Mouse (Mus musculus): ENCODE measurements around the gene Immp2l. TPM values are rescaled to one million over a fixed set of nuclear protein-coding genes. Genes with fewer than 3 reads are reported as not detected.

Gene Immp2l
- polyA plus RNA-seq, 1 experiment from 2014 or later = 7.4 TPM

- Histone ChIP-seq H3K9ac (no peak overlapping the region), H3K4me1 (replicated peaks; ENCODE audit: control insufficient read depth, insufficient read depth, low read length) (no peaks in the 10 kb centered on the region), H3K27me3 (ENCODE audit: control insufficient read depth, insufficient read depth, low read length) (no peaks in the 10 kb centered on the region), H3K9me3 (ENCODE audit: control insufficient read depth, low read length) (no peaks in the 10 kb centered on the region), H3K27ac (no peak overlapping the region), H3K4me3 (replicated peaks; ENCODE audit: low read length) (no peak overlapping the region), H3K4me2 (replicated peaks) (no peak overlapping the region), H3K36me3 (replicated peaks; ENCODE audit: control insufficient read depth, insufficient read depth) (no peaks in the 10 kb centered on the region)
- 99% methylated on average over 2 of the region's 2 CpGs for WGBS
- ATAC-seq (ENCODE audit: low FRiP score) (no peak), DNase-seq (ENCODE audit: low spot score) (no peak)
These were observed 700.7 kb downstream of the Immp2l start for GRCm38 (mm10) chr12:41724585-41724984.

GRCm38 (mm10) chr12:41726720-41727119, 702.8 kb downstream of the Immp2l start:
- H3K27ac ChIP-seq = no peak overlapping the region
- 85% methylated on average over 1 of the region's 1 CpGs for WGBS

DNA sequence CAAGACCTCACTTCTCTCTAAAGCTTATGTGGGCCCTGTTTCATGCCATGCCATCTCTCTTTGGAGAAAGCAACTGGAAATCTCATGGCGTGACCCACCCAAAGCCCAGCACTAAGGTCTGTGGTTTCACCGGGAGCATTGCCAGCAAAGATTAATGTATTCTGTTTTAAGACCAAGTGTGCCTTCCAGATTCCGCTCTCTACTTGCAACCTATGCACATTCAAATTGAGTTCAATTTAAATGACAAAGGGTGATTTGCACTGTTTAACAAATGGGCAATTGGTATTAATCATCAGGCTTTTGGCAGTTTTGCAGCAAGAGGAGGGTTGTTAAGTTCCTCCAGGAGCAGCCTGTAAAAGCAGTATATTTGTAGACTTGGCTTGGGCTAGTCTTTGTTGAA, 703.3 kb downstream of the Immp2l start:
- Histone ChIP-seq H3K4me2 (replicated peaks) (no peak overlapping the region), H3K36me3 (replicated peaks; ENCODE audit: control insufficient read depth, insufficient read depth) (no peaks in the 10 kb centered on the region), H3K4me3 (replicated peaks; ENCODE audit: low read length) (no peak overlapping the region), H3K27me3 (ENCODE audit: control insufficient read depth, insufficient read depth, low read length) (no peaks in the 10 kb centered on the region), H3K9ac (no peak overlapping the region), H3K9me3 (ENCODE audit: control insufficient read depth, low read length) (no peaks in the 10 kb centered on the region), H3K4me1 (replicated peaks; ENCODE audit: control insufficient read depth, insufficient read depth, low read length) (no peaks in the 10 kb centered on the region), H3K27ac (no peak overlapping the region)
- DNase-seq (ENCODE audit: low spot score) (peak; percentile 30), ATAC-seq (ENCODE audit: low FRiP score) (peak; percentile 89)
- WGBS = 17% methylated on average over 3 of the region's 3 CpGs

More at GRCm38 (mm10) chr12:41726720-41727119, 702.8 kb downstream of the Immp2l start:
- H3K36me3 ChIP-seq (replicated peaks; ENCODE audit: control insufficient read depth, insufficient read depth) = no peaks in the 10 kb centered on the region
- H3K4me2 ChIP-seq (replicated peaks) = no peak overlapping the region
- no peaks in the 10 kb centered on the region for H3K4me1 ChIP-seq (replicated peaks; ENCODE audit: control insufficient read depth, insufficient read depth, low read length)
- no peaks in the 10 kb centered on the region for H3K27me3 ChIP-seq (ENCODE audit: control insufficient read depth, insufficient read depth, low read length)
- ATAC-seq (ENCODE audit: low FRiP score) (no peak), DNase-seq (ENCODE audit: low spot score) (no peak)
- H3K9ac ChIP-seq = no peak overlapping the region
- no peak overlapping the region for H3K4me3 ChIP-seq (replicated peaks; ENCODE audit: low read length)
- H3K9me3 ChIP-seq (ENCODE audit: control insufficient read depth, low read length) = no peaks in the 10 kb centered on the region

DNA sequence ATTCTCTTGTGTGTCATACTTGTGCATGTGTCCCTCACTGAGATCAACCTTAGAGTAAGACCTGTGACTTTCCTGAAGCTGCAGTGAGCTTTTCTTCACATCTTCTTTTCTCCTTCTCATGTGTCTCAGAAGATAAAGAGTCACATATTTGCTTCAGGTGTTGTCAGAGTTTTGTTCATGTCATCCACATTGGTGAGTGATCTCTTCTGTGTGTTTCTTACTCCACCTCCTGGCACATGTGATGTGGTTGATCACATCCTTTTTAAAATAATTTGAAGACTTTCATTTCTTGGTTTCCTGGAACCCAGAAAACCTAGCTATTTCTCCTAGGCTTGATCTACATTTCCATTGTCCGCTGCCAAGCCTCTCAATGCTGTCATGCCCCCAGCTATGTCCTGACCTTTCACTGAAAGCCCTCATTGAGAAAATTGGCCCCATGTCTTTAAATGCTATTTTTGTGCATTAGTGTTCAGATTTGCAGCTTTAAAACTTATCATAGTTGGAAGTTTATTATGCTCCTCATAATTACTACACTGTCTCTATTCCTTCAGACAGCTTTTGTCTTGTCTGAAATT, 704.0 kb downstream of the Immp2l start:
- Histone ChIP-seq H3K27ac (no peak overlapping the region), H3K4me1 (replicated peaks; ENCODE audit: control insufficient read depth, insufficient read depth, low read length) (no peaks in the 10 kb centered on the region), H3K9me3 (ENCODE audit: control insufficient read depth, low read length) (no peaks in the 10 kb centered on the region), H3K9ac (no peak overlapping the region), H3K36me3 (replicated peaks; ENCODE audit: control insufficient read depth, insufficient read depth) (no peaks in the 10 kb centered on the region), H3K4me2 (replicated peaks) (no peak overlapping the region), H3K27me3 (ENCODE audit: control insufficient read depth, insufficient read depth, low read length) (no peaks in the 10 kb centered on the region), H3K4me3 (replicated peaks; ENCODE audit: low read length) (no peak overlapping the region)
- DNase-seq (ENCODE audit: low spot score) (no peak), ATAC-seq (ENCODE audit: low FRiP score) (no peak)
- 63% methylated on average over 1 of the region's 1 CpGs for WGBS

GRCm38 (mm10) chr12:41728467-41728866, 704.6 kb downstream of the Immp2l start:
- ATAC-seq (ENCODE audit: low FRiP score) (no peak), DNase-seq (ENCODE audit: low spot score) (no peak)
- Histone ChIP-seq H3K27me3 (ENCODE audit: control insufficient read depth, insufficient read depth, low read length) (no peaks in the 10 kb centered on the region), H3K4me1 (replicated peaks; ENCODE audit: control insufficient read depth, insufficient read depth, low read length) (no peaks in the 10 kb centered on the region), H3K9ac (no peak overlapping the region), H3K36me3 (replicated peaks; ENCODE audit: control insufficient read depth, insufficient read depth) (no peaks in the 10 kb centered on the region), H3K27ac (no peak overlapping the region), H3K4me2 (replicated peaks) (no peak overlapping the region), H3K4me3 (replicated peaks; ENCODE audit: low read length) (no peak overlapping the region), H3K9me3 (ENCODE audit: control insufficient read depth, low read length) (no peaks in the 10 kb centered on the region)
- WGBS = 86% methylated on average over 1 of the region's 1 CpGs

GRCm38 (mm10) chr12:41729780-41730179, 705.9 kb downstream of the Immp2l start:
- no peaks in the 10 kb centered on the region for H3K9me3 ChIP-seq (ENCODE audit: control insufficient read depth, low read length)
- H3K4me3 ChIP-seq (replicated peaks; ENCODE audit: low read length) = no peak overlapping the region
- no peaks in the 10 kb centered on the region for H3K4me1 ChIP-seq (replicated peaks; ENCODE audit: control insufficient read depth, insufficient read depth, low read length)
- no peaks in the 10 kb centered on the region for H3K27me3 ChIP-seq (ENCODE audit: control insufficient read depth, insufficient read depth, low read length)
- ATAC-seq (ENCODE audit: low FRiP score) (no peak), DNase-seq (ENCODE audit: low spot score) (no peak)
- WGBS = 92% methylated on average over 1 of the region's 1 CpGs
- no peak overlapping the region for H3K27ac ChIP-seq
- no peak overlapping the region for H3K9ac ChIP-seq
- H3K4me2 ChIP-seq (replicated peaks) = no peak overlapping the region
- no peaks in the 10 kb centered on the region for H3K36me3 ChIP-seq (replicated peaks; ENCODE audit: control insufficient read depth, insufficient read depth)

- Histone ChIP-seq H3K27me3 (ENCODE audit: control insufficient read depth, insufficient read depth, low read length) (no peaks in the 10 kb centered on the region), H3K4me2 (replicated peaks) (no peak overlapping the region), H3K4me1 (replicated peaks; ENCODE audit: control insufficient read depth, insufficient read depth, low read length) (no peaks in the 10 kb centered on the region), H3K27ac (no peak overlapping the region), H3K9me3 (ENCODE audit: control insufficient read depth, low read length) (0 out of 2 replicates have a peak, but pooled peaks cover 4% of the 10 kb centered on the region), H3K9ac (no peak overlapping the region), H3K36me3 (replicated peaks; ENCODE audit: control insufficient read depth, insufficient read depth) (no peaks in the 10 kb centered on the region), H3K4me3 (replicated peaks; ENCODE audit: low read length) (no peak overlapping the region)
- DNase-seq (ENCODE audit: low spot score) = no peak
- ATAC-seq (ENCODE audit: low FRiP score) = no peak
These were observed 709.3 kb downstream of the Immp2l start for GRCm38 (mm10) chr12:41733168-41733567.

GRCm38 (mm10) chr12:41742887-41743286, 719.0 kb downstream of the Immp2l start:
- Histone ChIP-seq H3K4me3 (replicated peaks; ENCODE audit: low read length) (no peak overlapping the region), H3K4me2 (replicated peaks) (no peak overlapping the region), H3K4me1 (replicated peaks; ENCODE audit: control insufficient read depth, insufficient read depth, low read length) (no peaks in the 10 kb centered on the region), H3K9me3 (ENCODE audit: control insufficient read depth, low read length) (peaks cover 5% of the 10 kb centered on the region; the same call in 1 of the 2 replicates), H3K9ac (no peak overlapping the region), H3K27me3 (ENCODE audit: control insufficient read depth, insufficient read depth, low read length) (no peaks in the 10 kb centered on the region), H3K36me3 (replicated peaks; ENCODE audit: control insufficient read depth, insufficient read depth) (no peaks in the 10 kb centered on the region), H3K27ac (no peak overlapping the region)
- no peak for DNase-seq (ENCODE audit: low spot score)
- 65% methylated on average over 3 of the region's 3 CpGs for WGBS
- no peak for ATAC-seq (ENCODE audit: low FRiP score)

- Histone ChIP-seq H3K4me1 (replicated peaks; ENCODE audit: control insufficient read depth, insufficient read depth, low read length) (no peaks in the 10 kb centered on the region), H3K9me3 (ENCODE audit: control insufficient read depth, low read length) (no peaks in the 10 kb centered on the region), H3K27ac (no peak overlapping the region), H3K4me2 (replicated peaks) (no peak overlapping the region), H3K27me3 (ENCODE audit: control insufficient read depth, insufficient read depth, low read length) (no peaks in the 10 kb centered on the region), H3K4me3 (replicated peaks; ENCODE audit: low read length) (no peak overlapping the region), H3K36me3 (replicated peaks; ENCODE audit: control insufficient read depth, insufficient read depth) (no peaks in the 10 kb centered on the region), H3K9ac (no peak overlapping the region)
- WGBS = 74% methylated on average over 3 of the region's 3 CpGs
- DNase-seq (ENCODE audit: low spot score) (no peak), ATAC-seq (ENCODE audit: low FRiP score) (no peak)
These were observed 739.5 kb downstream of the Immp2l start for GRCm38 (mm10) chr12:41763396-41763795.

GRCm38 (mm10) chr12:41773961-41774360, 750.1 kb downstream of the Immp2l start:
- no peak overlapping the region for H3K4me2 ChIP-seq (replicated peaks)
- H3K4me1 ChIP-seq (replicated peaks; ENCODE audit: control insufficient read depth, insufficient read depth, low read length) = 0 out of 2 replicates have a peak, but pooled peaks cover 4% of the 10 kb centered on the region
- DNase-seq (ENCODE audit: low spot score) (no peak), ATAC-seq (ENCODE audit: low FRiP score) (no peak)
- no peak overlapping the region for H3K4me3 ChIP-seq (replicated peaks; ENCODE audit: low read length)
- 77% methylated on average over 3 of the region's 3 CpGs for WGBS
- H3K27me3 ChIP-seq (ENCODE audit: control insufficient read depth, insufficient read depth, low read length) = no peaks in the 10 kb centered on the region
- no peaks in the 10 kb centered on the region for H3K36me3 ChIP-seq (replicated peaks; ENCODE audit: control insufficient read depth, insufficient read depth)
- H3K9ac ChIP-seq = no peak overlapping the region
- H3K9me3 ChIP-seq (ENCODE audit: control insufficient read depth, low read length) = no peaks in the 10 kb centered on the region
- no peak overlapping the region for H3K27ac ChIP-seq

Data from hindbrain, embryonic 14.5 days (tissue).